Mouse (Mus musculus) 3T3-L1 (cell line): ENCODE measurements around the gene Plg.

Source experiments
- DNase-seq: peaks from one replicate; pipeline ENCODE4 v3.0.0-alpha.2; 2015; ENCODE audit warnings: low read depth, low spot score

Gene Plg

GRCm38 (mm10) chr17:12385049-12385794, 6.8 kb downstream of the Plg start:
- DNase-seq = no peak

GRCm38 (mm10) chr17:12387781-12388180, 9.4 kb downstream of the Plg start:
- DNase-seq = no peak

- DNase-seq = no peak
These were observed 9.8 kb downstream of the Plg start for GRCm38 (mm10) chr17:12388239-12388638.

GRCm38 (mm10) chr17:12396163-12396677, 17.8 kb downstream of the Plg start:
- no peak for DNase-seq

- DNase-seq = no peak
These were observed 25.0 kb downstream of the Plg start for GRCm38 (mm10) chr17:12403420-12403819.

GRCm38 (mm10) chr17:12409346-12409944, 31.0 kb downstream of the Plg start:
- DNase-seq = no peak

- no peak for DNase-seq
These were observed 33.9 kb downstream of the Plg start for GRCm38 (mm10) chr17:12412181-12412890.

- DNase-seq = no peak
These were observed 34.5 kb downstream of the Plg start for GRCm38 (mm10) chr17:12412891-12413237.

GRCm38 (mm10) chr17:12415031-12415735, 36.8 kb downstream of the Plg start:
- DNase-seq = no peak

GRCm38 (mm10) chr17:12415741-12416140, 37.3 kb downstream of the Plg start:
- no peak for DNase-seq

GRCm38 (mm10) chr17:12416250-12416895, 38.0 kb downstream of the Plg start:
- peak; percentile 86 for DNase-seq

- DNase-seq = no peak
These were observed 41.2 kb downstream of the Plg start for GRCm38 (mm10) chr17:12419491-12420079.

- peak; percentile 11 for DNase-seq
These were observed 42.6 kb downstream of the Plg start for GRCm38 (mm10) chr17:12420886-12421574.

- DNase-seq = no peak
These were observed 43.7 kb downstream of the Plg start for GRCm38 (mm10) chr17:12422143-12422542.

- no peak for DNase-seq
These were observed 48.7 kb downstream of the Plg start for GRCm38 (mm10) chr17:12427156-12427555.

GRCm38 (mm10) chr17:12428369-12428768, 50.0 kb downstream of the Plg start:
- DNase-seq = no peak

GRCm38 (mm10) chr17:12431707-12432106, 53.3 kb downstream of the Plg start:
- DNase-seq = no peak

- DNase-seq = no peak
These were observed 59.4 kb downstream of the Plg start for GRCm38 (mm10) chr17:12437771-12438170.

GRCm38 (mm10) chr17:12444561-12444960, 66.2 kb downstream of the Plg start:
- DNase-seq = peak; percentile 55

- DNase-seq = no peak
These were observed 72.8 kb downstream of the Plg start for GRCm38 (mm10) chr17:12451234-12451633.
